ENCODE assay signal across 26 mouse cellular contexts in the genomic region with DNA sequence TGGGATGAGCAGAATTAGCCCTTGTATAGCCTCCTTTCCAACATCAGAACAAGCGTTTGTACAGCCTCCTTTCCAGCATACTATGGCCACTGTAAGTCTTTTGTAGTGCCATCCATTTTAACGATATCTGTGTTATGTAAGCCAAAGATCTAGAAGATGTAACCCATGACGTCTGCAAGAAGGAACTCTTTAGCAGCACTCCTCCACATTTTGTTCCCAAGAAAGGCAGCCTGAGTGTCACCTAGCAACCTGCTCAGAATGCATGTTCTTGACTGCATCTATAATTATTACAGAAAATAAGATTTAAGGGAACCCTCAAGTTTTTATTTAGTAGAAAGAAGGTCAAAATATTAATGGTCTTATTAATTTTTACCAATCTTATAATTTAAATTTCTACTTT.
DNase-seq lines count a peak whose midpoint lies in the region; ATAC-seq and TF ChIP-seq lines count a peak whose summit lies in the region.
"Had no signal": no experiment of that assay in that cellular context is flagged by ENCODE, and none has a peak within 500 bp of the region (broad histone marks: within the 10 kb centered on the region; RNA-seq: fewer than 3 reads in every experiment).

No protein-coding gene starts in this region.

- H3K4me1 ChIP-seq in stomach, postnatal 0 days (replicated peaks; ENCODE audit: control insufficient read depth, insufficient read depth) = no peaks in the 10 kb centered on the region
- H3K4me1 ChIP-seq: heart, embryonic 10.5 days; heart, embryonic 15.5 days; liver, embryonic 15.5 days; lung, embryonic 15.5 days; midbrain, embryonic 10.5 days; midbrain, embryonic 15.5 days; neural tube, embryonic 15.5 days had no signal

- no peak overlapping the region for H3K27ac ChIP-seq in stomach, postnatal 0 days (replicated peaks)
- H3K27ac ChIP-seq: heart, embryonic 10.5 days; heart, embryonic 15.5 days; layer of hippocampus, adult 2 months; liver, embryonic 15.5 days; lung, embryonic 15.5 days; midbrain, embryonic 10.5 days; midbrain, embryonic 15.5 days; neural tube, embryonic 15.5 days had no signal

- H3K9me3 ChIP-seq in stomach, postnatal 0 days (ENCODE audit: control insufficient read depth, low read length) = no peaks in the 10 kb centered on the region
- H3K9me3 ChIP-seq: heart, embryonic 10.5 days; heart, embryonic 15.5 days; liver, embryonic 15.5 days; lung, embryonic 15.5 days; midbrain, embryonic 10.5 days; midbrain, embryonic 15.5 days; neural tube, embryonic 15.5 days had no signal

- no peak overlapping the region for H3K9ac ChIP-seq in stomach, postnatal 0 days (ENCODE audit: low read length)
- H3K9ac ChIP-seq: heart, embryonic 15.5 days; liver, embryonic 15.5 days; lung, embryonic 15.5 days; midbrain, embryonic 15.5 days; neural tube, embryonic 15.5 days had no signal

- no peak overlapping the region for H3K4me2 ChIP-seq in stomach, postnatal 0 days (replicated peaks; ENCODE audit: low read depth)
- H3K4me2 ChIP-seq: heart, embryonic 15.5 days; liver, embryonic 15.5 days; lung, embryonic 15.5 days; midbrain, embryonic 15.5 days; neural tube, embryonic 15.5 days had no signal

- intact Hi-C loops in left cerebral cortex, postnatal 25 days (cut with DNase I) = loop anchor here (2.0 to 5.0 kb wide), 3 partner anchors 68 to 153 kb away; no protein-coding TSS in a partner anchor

- no peak for ATAC-seq in stomach, postnatal 0 days (ENCODE audit: low FRiP score, low TSS enrichment)
- ATAC-seq: forebrain, embryonic 14.5 days; hindbrain, embryonic 16.5 days; midbrain, embryonic 15.5 days had no signal

- 72% methylated on average over 3 of the region's 3 CpGs for WGBS in stomach, postnatal 0 days

- no peak for TF ChIP-seq EP300 in stomach, postnatal 0 days (optimal IDR thresholded peaks at IDR 0.05)

- H3K36me3 ChIP-seq in stomach, postnatal 0 days (ENCODE audit: control insufficient read depth, insufficient read depth, low read length) = no peaks in the 10 kb centered on the region
- H3K36me3 ChIP-seq: heart, embryonic 10.5 days; heart, embryonic 15.5 days; liver, embryonic 15.5 days; lung, embryonic 15.5 days; midbrain, embryonic 10.5 days; midbrain, embryonic 15.5 days; neural tube, embryonic 15.5 days had no signal

- DNase-seq in right cerebral cortex, adult 2 months (ENCODE audit: low spot score in 2 of 2) = peak; percentile 19 to 29
- DNase-seq in right cerebral cortex, postnatal 14 days = no peak
- DNase-seq in frontal cortex, postnatal 36 days (ENCODE audit: low spot score in 2 of 2) = peak; percentile 17 to 48
- peak; percentile 25 to 81 for DNase-seq in left cerebral cortex, postnatal 25 days (ENCODE audit: low spot score in 2 of 2)
- no peak for DNase-seq in ovary, postnatal 36 days (ENCODE audit: low spot score)
- no peak for DNase-seq in stomach, postnatal 0 days (ENCODE audit: low spot score)
- DNase-seq: adrenal gland, adult 8-10 months; B cell, adult 2 months; cerebellum, adult 8-10 months; cerebellum, postnatal 25 days; gastrocnemius, postnatal 14 days; heart, adult 11 months; kidney, adult 2 months; kidney, postnatal 36 days; layer of hippocampus, postnatal 36 days; liver had no signal

- H3K27me3 ChIP-seq in stomach, postnatal 0 days (ENCODE audit: control insufficient read depth, insufficient read depth, low read length) = no peaks in the 10 kb centered on the region
- H3K27me3 ChIP-seq: heart, embryonic 15.5 days; liver, embryonic 15.5 days; lung, embryonic 15.5 days; midbrain, embryonic 15.5 days; neural tube, embryonic 15.5 days had no signal

- no peak for TF ChIP-seq CTCF in stomach, postnatal 0 days (IDR thresholded peaks at IDR 0.05; ENCODE audit: low read depth)

- H3K4me3 ChIP-seq in stomach, postnatal 0 days (ENCODE audit: low read depth, low read length) = no peak overlapping the region
- H3K4me3 ChIP-seq: heart, embryonic 10.5 days; heart, embryonic 15.5 days; layer of hippocampus, adult 2 months; liver, embryonic 15.5 days; lung, embryonic 15.5 days; midbrain, embryonic 10.5 days; midbrain, embryonic 15.5 days; neural tube, embryonic 15.5 days had no signal

Comparison
In these comparisons a context has a peak if more than half of its experiments do, and no peak if none do; other contexts are left out.
1. DNase-seq: peak in right cerebral cortex, adult 2 months (2 of 2), frontal cortex, postnatal 36 days (2 of 2) and left cerebral cortex, postnatal 25 days (2 of 2); none in right cerebral cortex, postnatal 14 days (single experiment), ovary, postnatal 36 days (single experiment) and stomach, postnatal 0 days (single experiment).